Comparison of ENCODE assay signal across 11 mouse cellular contexts in the genomic region with DNA sequence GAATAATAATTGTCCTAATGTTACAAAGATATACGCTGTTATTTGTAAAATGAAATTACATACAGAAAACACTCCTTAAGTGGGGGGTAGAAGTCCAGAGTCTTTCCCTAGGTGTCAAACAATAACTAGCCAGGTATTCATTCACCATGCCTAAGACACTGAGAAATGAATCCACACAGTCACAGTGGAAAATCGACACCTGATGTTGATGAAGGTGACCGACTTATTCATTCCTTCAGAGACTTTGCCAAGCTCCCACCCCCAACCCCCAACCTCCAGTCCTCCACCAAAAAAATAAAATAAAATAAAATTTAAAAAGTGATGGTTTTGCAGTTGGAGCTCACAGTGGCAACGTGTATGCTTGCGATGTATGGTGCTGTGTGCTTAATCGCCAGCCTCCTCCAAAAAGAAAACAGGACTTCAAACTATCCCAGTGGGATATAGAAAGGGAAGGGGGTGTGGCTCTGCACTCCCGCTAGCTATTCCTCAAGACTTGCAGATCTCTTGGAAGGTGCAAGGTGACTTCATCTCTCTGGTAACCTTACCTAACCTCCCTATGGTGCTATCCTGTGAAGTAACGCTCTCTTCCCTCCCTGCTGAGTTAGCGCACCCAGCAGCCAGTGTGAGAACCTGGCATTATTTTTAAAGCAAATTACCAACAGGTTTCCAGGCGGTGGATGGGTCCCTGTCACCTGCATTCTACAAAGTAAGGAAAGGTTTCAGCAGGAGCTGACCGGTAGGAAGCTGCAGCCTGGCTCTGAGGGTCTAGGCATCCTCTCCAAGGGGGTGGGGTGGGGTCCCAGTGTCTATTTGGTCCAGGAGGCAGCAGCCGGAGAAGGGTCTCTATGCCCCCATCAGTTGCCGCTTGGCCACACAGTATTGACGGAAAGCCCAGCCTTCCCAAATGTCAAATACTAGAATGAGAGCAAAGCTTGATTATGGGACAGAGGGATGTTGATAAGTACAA. TPM values are rescaled to one million over a fixed set of nuclear protein-coding genes. Genes with fewer than 3 reads are reported as not detected.
A peak's percentile ranks its signal among the peaks of the same experiment; 100 is the strongest.
DNase-seq lines count a peak whose midpoint lies in the region; ATAC-seq lines count a peak whose summit lies in the region.
"Had no signal": no experiment of that assay in that cellular context is flagged by ENCODE, and none has a peak within 500 bp of the region (broad histone marks: within the 10 kb centered on the region; RNA-seq: fewer than 3 reads in every experiment).

No protein-coding gene starts in this region.

- peaks cover 45% of the 10 kb centered on the region for H3K4me1 ChIP-seq in heart, embryonic 10.5 days
- H3K4me1 ChIP-seq in limb, embryonic 12.5 days (replicated peaks): peaks cover 45% of the 10 kb centered on the region
- H3K4me1 ChIP-seq in limb, embryonic 10.5 days: peaks cover 25% of the 10 kb centered on the region
- H3K4me1 ChIP-seq in embryonic facial prominence, embryonic 15.5 days: peaks cover 65% of the 10 kb centered on the region
- peaks cover 48% of the 10 kb centered on the region for H3K4me1 ChIP-seq in limb, embryonic 13.5 days

- WGBS in heart, embryonic 10.5 days: 50% methylated on average over 14 of the region's 14 CpGs
- 59% methylated on average over 14 of the region's 14 CpGs for WGBS in limb, embryonic 12.5 days
- WGBS in limb, embryonic 10.5 days: 68% methylated on average over 14 of the region's 14 CpGs
- whole genome bisulfite sequencing in embryonic facial prominence, embryonic 15.5 days: 72% methylated on average over 14 of the region's 14 CpGs
- WGBS in limb, embryonic 13.5 days: 61% methylated on average over 14 of the region's 14 CpGs

- H3K27me3 ChIP-seq in heart, embryonic 10.5 days (ENCODE audit: insufficient read depth, poor library complexity, severe bottlenecking): peaks cover 11% of the 10 kb centered on the region; the same call in 1 of the 2 replicates
- no peaks in the 10 kb centered on the region for H3K27me3 ChIP-seq in limb, embryonic 12.5 days
- peaks cover 30% of the 10 kb centered on the region for H3K27me3 ChIP-seq in limb, embryonic 10.5 days (ENCODE audit: low read depth, poor library complexity, severe bottlenecking)
- H3K27me3 ChIP-seq in embryonic facial prominence, embryonic 15.5 days: no peaks in the 10 kb centered on the region
- H3K27me3 ChIP-seq in limb, embryonic 13.5 days: no peaks in the 10 kb centered on the region

- H3K4me3 ChIP-seq in heart, embryonic 10.5 days: no peak overlapping the region
- no peak overlapping the region for H3K4me3 ChIP-seq in limb, embryonic 12.5 days (replicated peaks)
- no peak overlapping the region for H3K4me3 ChIP-seq in limb, embryonic 10.5 days
- H3K4me3 ChIP-seq in embryonic facial prominence, embryonic 15.5 days (replicated peaks): no peak overlapping the region
- no peak overlapping the region for H3K4me3 ChIP-seq in limb, embryonic 13.5 days

- no peak for DNase-seq in heart, embryonic 10.5 days (ENCODE audit: low spot score)
- DNase-seq in heart, postnatal 4 days: no peak
- no peak for DNase-seq in limb, embryonic 10.5 days (ENCODE audit: low spot score)
- DNase-seq in frontal cortex, postnatal 36 days (ENCODE audit: low spot score in 2 of 2): no peak
- DNase-seq: B cell, adult 2 months had no signal

- H3K9me3 ChIP-seq in heart, embryonic 10.5 days: no peaks in the 10 kb centered on the region
- no peaks in the 10 kb centered on the region for H3K9me3 ChIP-seq in limb, embryonic 12.5 days
- no peaks in the 10 kb centered on the region for H3K9me3 ChIP-seq in limb, embryonic 10.5 days (replicated peaks)
- H3K9me3 ChIP-seq in embryonic facial prominence, embryonic 15.5 days (replicated peaks): no peaks in the 10 kb centered on the region
- no peaks in the 10 kb centered on the region for H3K9me3 ChIP-seq in limb, embryonic 13.5 days

- H3K36me3 ChIP-seq in heart, embryonic 10.5 days: no peaks in the 10 kb centered on the region
- H3K36me3 ChIP-seq in limb, embryonic 12.5 days: no peaks in the 10 kb centered on the region
- no peaks in the 10 kb centered on the region for H3K36me3 ChIP-seq in limb, embryonic 10.5 days
- no peaks in the 10 kb centered on the region; the same call in 1 of the 2 replicates for H3K36me3 ChIP-seq in embryonic facial prominence, embryonic 15.5 days
- H3K36me3 ChIP-seq in limb, embryonic 13.5 days: no peaks in the 10 kb centered on the region

- peak overlapping the region; percentile 48; the same call in 1 of the 2 replicates for H3K27ac ChIP-seq in heart, embryonic 10.5 days
- H3K27ac ChIP-seq in limb, embryonic 12.5 days: peak overlapping the region; percentile 88; the same call in 1 of the 2 replicates
- H3K27ac ChIP-seq in limb, embryonic 10.5 days: no peak overlapping the region
- peak overlapping the region; percentile 91 for H3K27ac ChIP-seq in embryonic facial prominence, embryonic 15.5 days (replicated peaks)
- H3K27ac ChIP-seq in limb, embryonic 13.5 days: peak overlapping the region; percentile 73
- H3K27ac ChIP-seq: macrophage had no signal

- ATAC-seq in limb, embryonic 12.5 days (ENCODE audit: insufficient number of reproducible peaks, insufficient read depth, low FRiP score, low TSS enrichment, low read depth): no peak
- no peak for ATAC-seq in embryonic facial prominence, embryonic 15.5 days (ENCODE audit: insufficient number of reproducible peaks, low FRiP score, low TSS enrichment, low read depth)
- no peak for ATAC-seq in limb, embryonic 13.5 days (ENCODE audit: low FRiP score, low read depth)
- ATAC-seq in megakaryocyte-erythroid progenitor cell, adult 5-6 weeks (replicated peaks; ENCODE audit: low FRiP score, low TSS enrichment, poor library complexity, severe bottlenecking): no peak
- ATAC-seq: inflammation-experienced regulatory T-cells, adult 6 months had no signal

- H3K4me2 ChIP-seq in limb, embryonic 12.5 days: no peak overlapping the region
- no peak overlapping the region for H3K4me2 ChIP-seq in embryonic facial prominence, embryonic 15.5 days (replicated peaks)
- H3K4me2 ChIP-seq in limb, embryonic 13.5 days (replicated peaks): no peak overlapping the region

- no peak overlapping the region for H3K9ac ChIP-seq in limb, embryonic 12.5 days (replicated peaks)
- no peak overlapping the region for H3K9ac ChIP-seq in embryonic facial prominence, embryonic 15.5 days
- no peak overlapping the region for H3K9ac ChIP-seq in limb, embryonic 13.5 days

RNA-seq across cellular contexts. Expression of gene Hlf, which starts 22.5 kb away (rescaled TPM):
- 1.7 and 3.3 TPM in 2 replicates for polyA plus RNA-seq in heart, embryonic 10.5 days (2016; fragmentation: Nextera tagmentation; extraction: Ambion mirVana)
- 10 to 100 TPM; 16.6 to 19.0 TPM for total RNA-seq in heart, postnatal 4 days (2021)
- 0.41 and 0.49 TPM in 2 replicates for polyA plus RNA-seq in limb, embryonic 12.5 days (2016; fragmentation: Nextera tagmentation; extraction: Ambion mirVana)
- polyA plus RNA-seq in limb, embryonic 10.5 days (2016; fragmentation: Nextera tagmentation; extraction: Ambion mirVana): 0.21 and 0.29 TPM in 2 replicates
- polyA plus RNA-seq in embryonic facial prominence, embryonic 15.5 days (2015; fragmentation: Nextera tagmentation; extraction: Ambion mirVana): 10.0 and 10.4 TPM in 2 replicates
- 1.3 and 1.9 TPM in 2 replicates for polyA plus RNA-seq in limb, embryonic 13.5 days (2015; fragmentation: Nextera tagmentation; extraction: Ambion mirVana)
- 0.70 and 4.8 TPM in 2 replicates for total RNA-seq in megakaryocyte-erythroid progenitor cell, adult 5-6 weeks (2014; fragmentation: Nextera tagmentation)
- total RNA-seq in megakaryocyte-erythroid progenitor cell, adult 5-6 weeks (2017): 0.70 and 4.6 TPM in 2 replicates
